Mouse (Mus musculus) left cerebral cortex, adult 8-10 months (tissue): ENCODE measurements around the gene Suco. TPM values are rescaled to one million over a fixed set of nuclear protein-coding genes. Genes with fewer than 3 reads are reported as not detected.

Experiments
- DNase-seq, 2 experiments: peaks; one replicate each; pipeline ENCODE4 v3.0.0; 2022; ENCODE audit warnings: low spot score in 2 of 2
- total RNA-seq, 4 experiments: library from RNA; stranded (reverse); gene quantifications; 2 replicates each; pipeline ENCODE4 v1.2.4; 2022

The Suco gene
- total RNA-seq, 4 experiments from 2014 or later: 40.2 to 48.7 (median 45.8) TPM

DNA sequence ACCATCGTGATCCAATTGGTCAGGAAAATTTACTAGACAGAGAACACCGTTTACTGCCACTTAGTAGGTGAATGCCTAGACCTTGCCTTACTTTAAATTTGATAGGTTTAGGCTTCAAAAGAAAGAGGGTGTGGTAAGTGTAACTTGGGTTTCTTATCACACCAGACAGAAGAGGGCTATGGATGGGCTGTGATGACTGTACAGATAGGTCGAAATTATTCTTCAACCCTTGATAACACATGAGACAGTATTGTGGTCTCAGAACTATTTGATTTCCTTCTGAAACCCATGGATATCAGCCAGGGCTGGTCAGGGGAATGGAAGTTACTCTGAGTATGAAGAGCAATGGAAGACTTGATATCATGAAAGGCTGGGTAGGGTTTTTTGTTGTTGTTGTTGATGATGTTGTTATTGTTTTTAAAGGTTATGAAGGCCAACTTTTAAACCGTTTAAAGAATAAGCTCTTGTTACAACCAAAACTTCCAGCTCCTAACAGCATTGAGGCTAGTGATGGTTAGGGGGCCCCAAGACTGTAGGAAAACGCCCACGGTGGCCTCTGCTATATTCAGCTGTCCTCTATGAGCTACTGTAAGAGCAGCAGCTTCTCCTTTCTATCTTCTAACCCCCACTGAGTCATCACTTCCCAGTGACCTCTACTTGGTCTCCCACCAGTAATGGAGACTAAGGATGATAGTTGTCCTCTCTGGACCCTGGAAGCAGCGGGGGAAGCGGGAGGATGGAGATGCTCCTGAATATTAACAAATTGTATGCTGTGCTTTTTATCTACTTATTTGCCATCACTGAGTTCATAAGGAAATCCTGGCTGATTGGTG is 84.4 kb downstream of the Suco start:
- no peak for DNase-seq

- no peak for DNase-seq
Measured at GRCm38 (mm10) chr1:161788339-161788738, 88.1 kb downstream of the Suco start, which contains the start of gene Fasl. Fasl (minus strand) TSS chr1:161788495.

- no peak for DNase-seq
Measured at GRCm38 (mm10) chr1:161782725-161783124, 93.8 kb downstream of the Suco start.

GRCm38 (mm10) chr1:161781594-161781993 is 94.9 kb downstream of the Suco start:
- DNase-seq: no peak

- DNase-seq: no peak
Measured at GRCm38 (mm10) chr1:161779057-161779456, 97.4 kb downstream of the Suco start.

DNA sequence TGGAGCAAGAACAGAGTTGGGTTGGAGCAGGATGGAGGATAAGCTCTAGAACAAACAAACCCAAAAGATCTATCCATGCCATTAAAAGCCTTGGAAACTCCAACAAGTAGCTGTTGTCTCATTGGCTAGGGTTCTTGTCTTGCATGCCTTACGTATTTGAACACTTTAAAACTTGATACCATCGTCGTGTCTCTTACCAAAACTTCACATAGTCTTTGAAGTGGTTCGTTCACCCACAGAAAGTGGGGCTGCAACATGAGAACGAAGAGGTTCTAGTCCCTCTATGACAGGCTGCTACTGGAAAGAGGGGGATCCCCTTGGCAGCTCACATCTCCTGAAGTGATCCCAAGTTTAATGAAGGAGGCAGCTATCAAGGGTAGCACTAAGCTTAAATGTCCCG is 101.3 kb downstream of the Suco start:
- DNase-seq: no peak

GRCm38 (mm10) chr1:161771293-161771692 is 105.2 kb downstream of the Suco start:
- no peak for DNase-seq

- DNase-seq: no peak
Measured at GRCm38 (mm10) chr1:161769329-161769728, 107.2 kb downstream of the Suco start.

GRCm38 (mm10) chr1:161767101-161767524 is 109.4 kb downstream of the Suco start:
- no peak for DNase-seq

GRCm38 (mm10) chr1:161766656-161767055 is 109.8 kb downstream of the Suco start:
- DNase-seq: no peak

Other genes starting within 250 kb of the Suco start
- under 1 TPM in 3 of 4 experiments, not detected in 1; 0.19 to 0.64 (median 0.36) TPM for gene Fasl, start 88.2 kb downstream of the Suco start, total RNA-seq
- 10 to 100 TPM; 11.2 to 18.9 (median 14.7) TPM for gene Pigc, start 92.5 kb upstream of the Suco start, total RNA-seq
- under 1 TPM in 1 of 4 experiments, not detected in 3; 0.36 TPM for gene 4930558K02Rik, start 103.0 kb upstream of the Suco start, total RNA-seq